21 mouse cellular contexts compared by ENCODE assay signal in the genomic region with DNA sequence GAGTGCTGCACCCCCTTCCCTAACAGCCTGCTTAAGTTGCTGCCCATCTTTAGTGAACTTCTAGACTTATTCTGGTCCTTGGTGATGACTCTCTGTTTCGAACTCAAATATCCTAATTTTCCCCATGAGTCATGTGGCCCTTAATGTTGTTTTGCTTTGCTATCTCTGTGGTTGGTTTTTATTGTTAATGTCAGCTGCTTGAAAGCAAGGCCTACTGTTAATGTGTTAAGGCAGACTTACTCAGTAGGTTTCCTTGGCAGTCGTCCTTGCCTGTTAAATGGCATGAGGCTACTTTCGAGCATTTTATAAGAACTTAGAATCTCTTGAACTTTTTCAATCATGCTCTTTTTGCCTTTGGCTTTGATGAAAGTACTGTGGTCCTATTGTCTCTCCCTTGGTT.
DNase-seq lines count a peak whose midpoint lies in the region; ATAC-seq and TF ChIP-seq lines count a peak whose summit lies in the region.
"Had no signal": no experiment of that assay in that cellular context is flagged by ENCODE, and none has a peak within 500 bp of the region (broad histone marks: within the 10 kb centered on the region; RNA-seq: fewer than 3 reads in every experiment).

No protein-coding gene starts in this region.

- WGBS in kidney, adult 2 months = 36% methylated on average over 3 of the region's 3 CpGs
- 74% methylated on average over 3 of the region's 3 CpGs for WGBS in intestine, embryonic 15.5 days

- TF ChIP-seq CTCF in kidney, adult 2 months (conservative IDR thresholded peaks at IDR 0.05; ENCODE audit: insufficient read depth, insufficient read length, low read depth, low read length) = no peak
- TF ChIP-seq CTCF in C2C12 (IDR thresholded peaks at IDR 0.05; ENCODE audit: control insufficient read depth, insufficient read depth, insufficient read length) = no peak

- peaks cover 25% of the 10 kb centered on the region for H3K4me1 ChIP-seq in kidney, adult 2 months (ENCODE audit: control insufficient read depth, insufficient read depth, low read length)
- peaks cover 7% of the 10 kb centered on the region; the same call in 1 of the 2 replicates for H3K4me1 ChIP-seq in intestine, embryonic 15.5 days (replicated peaks)
- H3K4me1 ChIP-seq: hindbrain, embryonic 10.5 days had no signal

- no peak for TF ChIP-seq POLR2A in kidney, adult 2 months (IDR thresholded peaks at IDR 0.05; ENCODE audit: low read depth, low read length)

- H3K79me3 ChIP-seq in C2C12 (ENCODE audit: low read depth) = peaks cover 34% of the 10 kb centered on the region

- no peak overlapping the region for H3K9ac ChIP-seq in intestine, embryonic 15.5 days
- H3K9ac ChIP-seq: embryonic facial prominence, embryonic 12.5 days; forebrain, embryonic 15.5 days had no signal

- no peaks in the 10 kb centered on the region for H3K36me3 ChIP-seq in kidney, adult 2 months (ENCODE audit: control insufficient read depth, insufficient read depth, low read length)
- H3K36me3 ChIP-seq in C2C12 (ENCODE audit: control insufficient read depth, insufficient read depth) = no peaks in the 10 kb centered on the region
- H3K36me3 ChIP-seq in intestine, embryonic 15.5 days = no peaks in the 10 kb centered on the region
- H3K36me3 ChIP-seq: embryonic facial prominence, embryonic 12.5 days; forebrain, embryonic 15.5 days; heart, embryonic 10.5 days; hindbrain, embryonic 10.5 days had no signal

- no peak overlapping the region for H3K27ac ChIP-seq in kidney, adult 2 months (ENCODE audit: insufficient read depth, low read depth, low read length)
- no peak overlapping the region for H3K27ac ChIP-seq in intestine, embryonic 15.5 days
- H3K27ac ChIP-seq: embryonic facial prominence, embryonic 12.5 days; forebrain, embryonic 15.5 days; heart, embryonic 10.5 days; hindbrain, embryonic 10.5 days; hindbrain, postnatal 0 days had no signal

- H3K79me2 ChIP-seq in C2C12 (ENCODE audit: control insufficient read depth, insufficient read depth) = peaks cover 87% of the 10 kb centered on the region

- ATAC-seq in intestine, embryonic 15.5 days = no peak
- ATAC-seq: forebrain, embryonic 15.5 days; hindbrain, postnatal 0 days had no signal

- no peak overlapping the region for H3K4me3 ChIP-seq in kidney, adult 2 months (ENCODE audit: insufficient read depth, low read depth, low read length)
- no peak overlapping the region for H3K4me3 ChIP-seq in C2C12 (ENCODE audit: insufficient read depth, poor library complexity, severe bottlenecking)
- no peak overlapping the region for H3K4me3 ChIP-seq in intestine, embryonic 15.5 days (replicated peaks)
- H3K4me3 ChIP-seq: embryonic facial prominence, embryonic 12.5 days; forebrain, embryonic 15.5 days; heart, embryonic 10.5 days; hindbrain, embryonic 10.5 days had no signal

- H3K27me3 ChIP-seq in kidney, adult 2 months (replicated peaks; ENCODE audit: control insufficient read depth, insufficient read depth, low read length) = no peaks in the 10 kb centered on the region
- no peaks in the 10 kb centered on the region for H3K27me3 ChIP-seq in C2C12 (ENCODE audit: control insufficient read depth, insufficient read depth, insufficient read length)
- no peaks in the 10 kb centered on the region for H3K27me3 ChIP-seq in intestine, embryonic 15.5 days (replicated peaks)
- H3K27me3 ChIP-seq: CH12.LX; embryonic facial prominence, embryonic 12.5 days; forebrain, embryonic 15.5 days had no signal

- no peak overlapping the region for H3K4me2 ChIP-seq in intestine, embryonic 15.5 days (replicated peaks)
- H3K4me2 ChIP-seq: embryonic facial prominence, embryonic 12.5 days; forebrain, embryonic 15.5 days; liver, embryonic 11.5 days had no signal

- peak; percentile 35 for DNase-seq in kidney, adult 2 months
- no peak for DNase-seq in kidney, postnatal 36 days
- peak; percentile 75 for DNase-seq in NIH3T3 (ENCODE audit: low read depth)
- DNase-seq in induced T-regulatory cell, adult 2 months (ENCODE audit: low read depth) = peak; percentile 29
- no peak for DNase-seq in kidney, postnatal 10 days
- no peak for DNase-seq in spleen, postnatal 36 days (ENCODE audit: low spot score in 2 of 2)
- DNase-seq: cerebellum, adult 9-11 months; kidney, adult 9 months; kidney, postnatal 4 days; lung, adult 18-20 months; lung, postnatal 14 days; thymus, postnatal 25 days had no signal

- no peak overlapping the region for H3ac ChIP-seq in C2C12 (ENCODE audit: control insufficient read depth, insufficient read length, low read depth)

- no peaks in the 10 kb centered on the region for H3K9me3 ChIP-seq in intestine, embryonic 15.5 days
- H3K9me3 ChIP-seq: embryonic facial prominence, embryonic 12.5 days; forebrain, embryonic 15.5 days; heart, embryonic 10.5 days; hindbrain, embryonic 10.5 days had no signal

TF ChIP-seq in C2C12, 6 proteins besides CTCF, POLR2A, EP300 and RAD21:
- TF ChIP-seq USF1 (IDR thresholded peaks at IDR 0.05; ENCODE audit: low read depth) (peak; percentile 81), MYOD1 (IDR thresholded peaks at IDR 0.05; ENCODE audit: control insufficient read depth, insufficient read length, low read depth) (peak; percentile 67), FOSL1 (IDR thresholded peaks at IDR 0.05; ENCODE audit: insufficient read depth, low read length, poor library complexity, severe bottlenecking) (peak; percentile 48), MAX (IDR thresholded peaks at IDR 0.05) (no peak), CEBPB (IDR thresholded peaks at IDR 0.05; ENCODE audit: low read depth) (no peak), MYOG (IDR thresholded peaks at IDR 0.05; ENCODE audit: control insufficient read depth, extremely low read depth, insufficient read length) (no peak)
TF ChIP-seq in C2C12: peak in this region for 3.

Comparison
In these comparisons a context has a peak if more than half of its experiments do, and no peak if none do; other contexts are left out.
1. DNase-seq: peak in kidney, adult 2 months (single experiment), NIH3T3 (single experiment) and induced T-regulatory cell, adult 2 months (single experiment); none in kidney, postnatal 36 days (0 of 2), kidney, postnatal 10 days (single experiment) and spleen, postnatal 36 days (0 of 2).